Mouse (Mus musculus) heart, adult 18-20 months (tissue): ENCODE results near the gene Emg1. TPM values are rescaled to one million over a fixed set of nuclear protein-coding genes. Genes with fewer than 3 reads are reported as not detected.
A peak's percentile ranks its signal among the peaks of the same experiment; 100 is the strongest.
"Not testable (repeated sequence)": the region's sequence is repeated elsewhere in the genome, so short reads cannot be mapped to it uniquely, and the experiment has no call there.

Source experiments
- DNase-seq, 2 experiments: peaks; one replicate each; pipeline ENCODE4 v3.0.0; 2021 to 2022; ENCODE audit warnings: mixed read lengths in 1 of 2
- total RNA-seq, 2 experiments: library from RNA; stranded (reverse); gene quantifications; 2 replicates each; pipeline ENCODE4 v1.2.3; 2021

Emg1 gene
- total RNA-seq, 2 experiments from 2014 or later, result 78.1 to 80.8 TPM

DNA sequence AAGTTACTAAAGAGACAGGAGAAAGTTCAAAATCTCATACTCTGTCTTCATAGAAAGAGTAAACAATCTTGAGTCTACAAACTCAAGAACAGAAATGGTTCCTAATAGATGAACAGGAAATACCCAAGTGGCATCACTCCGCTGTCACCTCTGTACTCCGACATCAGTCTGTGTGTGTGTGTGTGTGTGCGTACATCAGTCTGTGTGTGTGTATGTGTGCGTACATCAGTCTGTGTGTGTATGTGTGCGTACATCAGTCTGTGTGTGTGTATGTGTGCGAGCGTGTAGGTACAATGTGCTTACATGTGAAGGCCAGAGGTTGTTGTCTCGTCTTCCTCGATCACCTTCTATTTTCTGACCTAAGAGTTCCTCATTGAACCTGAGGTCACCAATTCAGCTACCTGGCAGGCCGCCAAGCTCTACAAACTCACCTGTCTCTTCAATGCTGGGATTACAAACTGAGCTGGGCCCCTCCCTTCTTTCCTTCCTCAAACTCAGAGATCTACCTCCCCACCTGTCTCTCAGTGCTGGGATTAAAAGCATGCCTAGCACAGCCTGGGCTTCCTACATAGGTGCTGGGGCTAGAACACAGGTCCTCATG is 3.6 kb downstream of the Emg1 start:
- no peak for DNase-seq

DNA sequence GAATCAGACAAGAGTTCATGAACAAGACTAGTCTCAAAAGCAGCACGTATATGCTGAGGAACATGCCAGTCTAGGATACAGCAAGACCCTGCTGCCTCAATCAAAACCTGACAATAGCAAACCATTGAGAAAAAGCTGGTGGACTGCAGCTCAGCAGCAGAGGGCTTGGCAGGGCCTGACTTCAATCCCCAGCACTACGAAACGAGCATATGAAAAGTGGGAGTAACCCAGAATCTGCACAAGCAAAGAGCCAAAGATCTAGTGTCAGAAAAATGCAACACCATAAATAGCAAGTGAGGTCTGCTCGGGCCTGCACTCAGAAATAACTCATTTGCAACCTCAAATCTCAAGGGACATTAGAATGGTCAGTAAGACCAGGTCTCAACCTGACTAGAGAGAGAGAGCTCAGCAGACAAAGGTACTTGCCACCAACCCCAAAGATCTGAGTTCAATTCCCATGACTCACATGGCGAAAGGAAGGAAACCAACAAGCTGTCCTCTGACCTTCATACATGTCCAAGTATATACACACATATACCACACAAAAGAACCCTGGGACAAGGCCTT is 5.8 kb downstream of the Emg1 start:
- DNase-seq, result no peak

DNA sequence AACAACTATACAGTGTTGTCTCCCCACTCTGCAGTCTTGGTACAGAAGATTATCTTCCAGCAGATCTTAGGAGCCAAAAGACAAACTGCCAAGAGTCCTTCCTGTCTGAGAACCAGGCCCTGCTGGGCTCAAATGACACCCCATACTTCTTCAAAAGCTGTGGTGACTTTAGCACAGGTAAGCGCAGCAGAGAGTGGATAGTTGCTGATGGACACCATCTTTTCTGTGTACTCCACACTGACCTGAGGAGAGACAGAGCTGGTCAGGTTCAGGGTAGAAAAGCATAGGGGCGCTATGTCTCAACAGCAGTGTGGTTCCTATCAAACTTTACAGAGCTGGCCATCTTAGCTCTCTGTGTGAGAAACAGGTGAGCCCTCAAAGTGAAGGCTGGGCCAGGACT is 7.6 kb downstream of the Emg1 start:
- DNase-seq, result no peak

DNA sequence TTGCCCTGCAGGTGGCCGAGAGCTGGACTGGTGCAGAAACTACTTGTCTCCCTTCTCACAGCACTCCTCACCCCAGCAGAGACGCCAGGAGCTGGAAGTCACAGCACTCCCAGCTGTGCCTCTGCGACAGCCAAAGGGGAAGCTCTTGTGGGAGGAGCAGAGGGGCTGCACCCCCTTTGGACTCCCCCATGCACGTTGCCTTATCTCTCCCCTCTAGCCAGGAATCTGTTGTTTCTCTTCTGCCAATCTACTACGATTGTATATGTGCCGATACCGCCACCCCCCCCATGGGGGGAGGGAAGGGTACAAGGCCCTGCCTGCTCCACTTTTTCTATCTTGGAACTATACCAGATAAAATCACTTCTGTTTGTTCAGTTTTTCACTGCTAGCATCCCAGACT is 8.2 kb downstream of the Emg1 start:
- no peak for DNase-seq

DNA sequence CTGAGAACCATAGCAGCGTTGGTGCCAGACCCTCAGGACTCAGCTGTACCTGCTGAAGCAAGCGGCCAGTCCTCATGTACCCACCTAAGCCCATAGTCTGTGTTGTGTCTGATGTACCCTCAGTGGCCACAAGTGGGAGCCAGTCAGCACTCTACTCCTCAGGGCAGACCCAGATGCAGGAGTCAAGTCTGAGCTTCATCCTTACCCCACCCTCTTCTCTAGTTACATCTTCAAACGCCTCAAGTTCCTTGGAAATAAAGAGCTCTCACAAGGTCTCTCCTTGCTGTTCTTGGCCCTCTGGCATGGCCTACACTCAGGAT is 9.2 kb downstream of the Emg1 start:
- DNase-seq, result peak; percentile 64 to 82

DNA sequence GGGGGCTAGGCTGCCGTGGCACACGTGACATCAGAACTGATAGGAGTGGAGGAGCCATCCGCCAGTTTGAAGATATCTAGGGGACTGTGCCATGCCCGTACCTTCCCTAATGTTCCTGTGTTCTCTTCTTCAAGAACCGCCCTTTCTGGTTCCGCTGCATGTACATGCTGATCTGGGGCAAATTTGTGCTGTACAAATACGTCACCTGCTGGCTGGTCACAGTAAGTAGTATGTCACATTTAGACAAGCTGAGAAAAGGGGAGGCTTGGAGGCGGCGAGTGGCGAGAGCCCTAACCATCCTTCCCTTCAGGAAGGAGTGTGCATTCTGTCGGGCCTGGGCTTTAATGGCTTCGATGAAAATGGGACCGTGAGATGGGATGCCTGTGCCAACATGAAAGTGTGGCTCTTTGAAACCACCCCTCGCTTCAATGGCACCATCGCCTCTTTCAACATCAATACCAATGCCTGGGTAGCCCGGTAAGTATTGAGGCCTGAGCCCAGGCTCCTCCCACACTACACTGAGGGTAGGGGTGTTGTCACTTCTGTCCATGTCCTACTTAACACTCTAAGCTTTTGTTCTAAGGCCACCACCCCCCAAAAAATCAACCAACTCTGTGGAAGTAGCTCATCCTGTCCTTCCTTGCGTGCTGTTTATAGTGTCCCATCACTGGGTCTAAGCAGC is 9.7 kb downstream of the Emg1 start:
- DNase-seq, result no peak

DNA sequence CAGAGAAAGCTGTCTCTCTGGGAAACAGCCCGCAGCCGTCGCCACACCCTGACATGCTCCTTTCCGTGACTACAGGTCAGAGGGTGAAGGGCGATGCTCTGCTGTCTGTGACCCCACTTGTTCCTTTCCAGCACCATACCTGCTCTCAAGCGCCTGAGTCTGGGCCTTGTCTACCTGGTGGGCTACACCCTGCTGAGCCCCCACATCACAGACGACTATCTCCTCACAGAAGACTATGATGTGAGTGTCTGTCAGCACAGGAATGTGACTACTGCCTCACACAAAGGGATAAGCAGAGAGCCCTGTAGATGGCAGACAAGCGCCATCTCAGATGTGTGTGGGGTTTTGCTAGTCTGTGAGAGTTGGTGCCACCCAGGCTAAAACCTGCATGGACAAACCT is 10.6 kb downstream of the Emg1 start:
- no peak for DNase-seq

DNA sequence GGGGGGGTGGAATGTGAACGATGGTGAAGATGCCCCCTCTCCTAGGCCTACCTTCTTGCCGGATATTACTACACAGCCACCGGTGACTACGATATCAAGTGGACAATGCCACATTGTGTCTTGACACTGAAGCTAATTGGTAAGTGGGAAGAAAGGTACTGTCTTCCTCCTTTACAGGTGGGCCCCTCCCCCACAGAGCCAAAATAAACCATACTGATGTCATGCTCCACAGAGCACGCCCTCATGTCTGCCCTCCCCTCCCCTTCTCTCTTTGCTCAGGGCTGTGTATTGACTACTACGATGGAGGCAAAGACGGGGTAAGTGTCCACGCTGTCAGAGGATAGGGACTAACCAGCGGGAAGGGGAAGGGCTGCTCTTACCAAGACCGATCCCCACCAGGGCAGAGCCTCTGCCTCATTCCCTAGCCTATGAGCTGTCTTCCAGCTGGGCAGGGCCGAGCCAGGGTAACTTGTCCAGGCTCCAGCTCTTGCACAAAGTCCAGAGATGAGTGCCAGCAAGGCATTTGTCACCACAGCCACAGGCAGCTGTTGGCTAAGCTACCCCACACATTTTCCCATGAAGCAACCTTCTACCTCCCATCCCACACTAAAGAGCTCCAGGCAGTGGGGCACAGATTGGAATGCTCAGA is 11.9 kb downstream of the Emg1 start:
- DNase-seq, result peak; percentile 79 to 87

DNA sequence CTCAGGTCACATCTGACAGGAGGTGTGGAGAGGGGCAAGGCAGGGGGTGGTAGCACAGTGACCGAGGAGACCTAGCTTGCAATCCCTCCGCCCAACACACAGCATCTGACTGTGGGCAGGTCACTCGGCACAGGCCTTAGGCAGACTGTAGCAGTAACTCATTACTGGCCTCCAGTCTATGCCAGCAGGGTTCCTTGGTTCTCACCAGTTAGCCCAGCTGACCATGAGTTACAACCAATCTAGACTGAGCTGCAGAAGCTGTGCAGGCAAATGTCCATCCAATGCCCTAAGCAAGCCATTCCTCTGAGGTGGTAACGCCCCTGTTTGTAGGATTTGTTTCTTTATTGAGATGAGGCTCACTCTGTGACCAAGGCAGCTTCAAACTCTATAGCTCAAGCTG is 12.6 kb downstream of the Emg1 start:
- no peak for DNase-seq

DNA sequence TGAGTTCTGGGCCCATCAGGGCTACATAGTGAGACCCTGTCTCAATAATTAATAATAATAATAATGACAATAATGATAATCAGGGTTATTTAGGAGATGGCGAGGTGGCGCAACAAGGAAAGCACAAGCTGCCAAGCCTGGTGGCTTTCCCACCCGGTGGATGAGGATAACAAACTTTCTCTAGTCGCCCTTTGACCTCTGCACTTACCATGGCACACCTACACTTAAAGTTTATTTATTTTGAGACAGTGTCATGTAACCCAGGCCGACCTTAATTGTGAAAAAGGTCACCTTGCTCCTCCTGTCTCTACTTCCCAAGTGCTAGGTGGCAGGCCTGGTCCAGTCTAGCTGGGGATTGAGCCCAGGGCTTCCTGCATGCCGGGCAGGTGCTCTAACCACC is 13.2 kb downstream of the Emg1 start:
- no peak for DNase-seq

DNA sequence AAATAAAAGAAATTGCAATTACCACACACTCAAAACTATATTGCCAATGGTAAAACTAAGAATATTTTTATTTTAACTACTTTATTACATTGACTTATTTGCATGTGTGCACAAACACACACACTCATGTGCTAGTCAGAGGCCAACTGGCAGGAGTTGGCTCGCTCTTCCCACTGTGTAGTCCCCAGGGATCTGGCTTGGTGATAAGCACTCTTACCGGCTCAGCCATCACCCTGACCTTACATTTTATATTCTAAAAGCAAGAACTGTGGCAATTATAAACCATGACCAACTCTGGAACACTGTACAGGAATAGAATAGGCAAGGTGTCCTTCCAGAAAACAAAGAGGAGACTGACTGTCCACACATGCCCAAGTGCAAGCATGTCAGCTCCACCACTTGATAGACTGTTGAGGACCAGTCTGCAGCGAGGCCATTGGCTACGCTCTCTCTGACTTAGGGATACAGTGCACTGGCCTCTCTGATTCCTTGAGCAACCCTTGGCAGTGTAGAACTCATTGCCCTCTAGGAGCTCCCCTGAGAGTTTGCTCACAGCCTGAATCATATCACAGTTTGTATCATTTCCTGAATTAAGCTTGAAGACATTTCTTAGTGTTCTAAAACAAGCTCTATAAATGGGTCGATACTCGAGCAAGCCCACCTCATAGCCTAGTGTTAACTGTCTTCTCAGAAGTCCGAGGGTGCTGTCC is 15.4 kb downstream of the Emg1 start:
- DNase-seq, result peak in 1 of 2 experiments; percentile 31

DNA sequence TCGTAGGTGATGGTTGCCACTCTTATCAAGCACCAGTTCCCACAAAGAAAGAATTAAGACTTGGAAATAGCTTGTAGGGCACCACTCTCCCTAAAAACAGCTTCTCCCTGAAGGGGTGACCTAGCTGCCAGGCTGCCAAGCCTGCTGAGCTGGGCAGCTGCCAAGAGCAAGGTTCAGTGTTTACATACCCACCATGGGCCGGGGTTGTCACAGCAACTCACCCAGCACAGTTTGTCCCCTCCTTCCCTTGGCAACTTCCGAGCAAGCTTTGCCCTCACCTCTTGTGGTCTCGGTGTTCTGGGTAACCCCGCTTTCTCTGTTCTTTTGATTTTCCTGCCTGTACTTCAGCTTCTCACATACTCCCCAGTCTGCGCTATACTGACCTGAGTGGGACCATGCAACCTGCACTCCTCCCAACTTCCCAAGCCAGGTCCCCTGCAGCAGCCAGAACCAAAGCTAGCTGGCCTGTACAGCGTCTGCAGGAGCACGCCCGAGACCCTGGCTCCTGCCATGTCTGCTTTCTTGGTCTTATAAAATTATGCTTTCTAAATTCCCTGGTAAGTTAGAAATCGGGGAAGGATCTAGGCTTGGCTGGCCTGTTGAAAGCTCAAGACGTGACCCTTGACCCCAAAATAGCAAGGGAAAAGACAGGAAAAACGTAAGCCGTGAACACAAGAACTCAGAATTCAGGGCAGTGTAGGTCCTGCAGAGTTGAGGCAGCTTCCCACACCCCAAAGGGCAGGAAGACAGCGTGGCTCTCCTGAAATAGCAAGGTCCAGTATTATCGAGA is 17.6 kb downstream of the Emg1 start:
- peak; percentile 83 to 88 for DNase-seq

DNA sequence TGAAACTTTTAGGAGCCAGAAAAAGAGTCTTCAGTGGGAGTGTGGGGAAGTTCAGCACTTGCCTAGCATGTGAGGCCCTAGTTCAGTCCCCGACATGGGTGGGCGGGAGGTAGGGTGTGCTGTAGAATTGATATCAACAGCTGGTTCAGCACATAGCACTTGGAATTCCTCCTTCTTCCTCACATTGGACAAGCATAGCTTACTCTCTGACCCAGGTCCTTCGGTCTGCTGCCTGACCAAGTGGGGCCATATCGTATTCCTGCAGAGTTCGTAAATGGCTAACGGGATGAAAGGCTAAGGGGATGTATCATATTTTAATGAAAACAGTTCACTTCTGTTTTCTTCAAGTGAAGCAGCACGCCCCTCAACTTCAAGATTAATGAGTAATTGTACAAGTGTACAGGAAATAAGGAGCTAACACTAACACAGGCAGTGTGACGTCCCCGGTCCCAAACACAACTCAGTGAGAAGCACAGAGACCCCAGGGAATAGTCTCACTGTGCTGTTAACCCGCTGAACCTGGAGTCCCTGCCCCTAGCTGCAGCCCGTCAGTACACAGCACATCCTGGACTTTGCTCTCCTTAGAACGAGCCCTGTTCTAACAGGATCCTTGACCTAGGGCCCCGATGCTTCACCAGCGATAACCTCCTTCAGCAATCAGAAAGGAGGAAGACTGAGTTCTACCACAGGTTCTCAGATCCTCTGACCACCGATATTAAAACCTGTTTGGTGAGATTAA is 18.6 kb downstream of the Emg1 start:
- no peak for DNase-seq

DNA sequence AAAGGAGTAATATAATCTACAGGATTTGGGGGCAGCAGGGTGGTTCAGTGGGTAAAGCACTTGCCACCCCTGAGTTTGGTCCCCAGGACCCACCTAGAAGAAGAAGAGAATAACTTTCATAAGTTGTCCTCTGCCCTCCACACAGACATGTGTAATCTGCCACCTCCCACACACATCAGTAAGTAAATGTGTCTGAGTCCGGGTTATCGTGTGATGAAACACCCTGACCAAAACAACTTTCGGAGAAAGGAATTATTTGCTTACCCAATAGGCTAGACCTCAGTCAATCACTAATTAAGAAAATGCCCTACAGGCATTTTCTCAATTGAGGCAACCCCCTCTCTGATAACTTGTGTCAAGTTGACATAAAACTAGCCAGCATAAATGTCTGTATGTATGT is 21.5 kb downstream of the Emg1 start:
- DNase-seq, result no peak

DNA sequence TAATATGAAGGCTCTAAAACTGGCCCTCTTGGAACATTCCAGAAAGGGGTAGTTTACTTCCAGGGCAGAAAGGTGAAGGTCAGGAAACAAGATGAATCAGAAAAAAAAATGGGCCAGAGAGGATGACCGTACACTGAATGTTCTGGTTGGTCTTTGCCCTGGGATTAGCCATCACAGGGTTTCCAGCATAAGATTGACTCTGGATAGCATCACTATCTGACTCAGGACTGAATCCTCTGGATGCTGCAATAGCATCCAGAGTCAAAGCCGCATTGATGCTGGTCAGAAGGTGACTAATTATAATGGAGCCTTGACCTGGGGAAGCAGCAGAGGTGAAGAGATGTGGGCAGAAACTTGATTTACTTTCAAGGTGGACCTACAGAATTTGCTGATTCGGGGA is 23.0 kb downstream of the Emg1 start:
- DNase-seq, result no peak

DNA sequence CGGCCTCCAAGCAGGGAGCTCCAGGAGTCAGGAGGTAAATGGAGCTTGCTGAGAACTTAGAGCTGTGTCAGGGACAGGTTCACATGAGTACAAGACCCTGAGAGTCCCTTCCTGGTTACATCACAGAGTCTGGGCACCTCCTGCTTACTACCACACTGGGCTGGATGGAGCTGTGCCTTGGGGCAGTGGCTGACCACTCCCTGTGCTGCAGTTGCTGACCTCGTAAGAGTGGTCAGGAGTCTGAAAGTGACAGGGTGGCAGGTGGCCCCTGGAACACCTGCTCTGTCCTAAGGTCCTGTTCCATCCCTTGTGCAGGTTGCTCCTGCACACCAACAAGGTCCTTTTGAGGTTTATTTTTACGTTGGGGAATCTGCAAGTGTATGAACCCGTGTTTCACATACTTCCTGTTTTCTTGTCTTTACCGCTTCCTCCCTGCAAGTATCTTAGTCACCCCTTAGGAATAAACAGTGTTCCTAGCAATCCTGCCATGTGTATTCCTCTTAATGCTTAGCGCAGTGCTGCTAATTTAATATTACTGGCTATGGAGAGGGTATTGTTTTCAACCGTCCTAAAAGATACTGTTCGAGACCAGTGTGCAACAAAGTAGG is 23.7 kb downstream of the Emg1 start:
- DNase-seq, result no peak

DNA sequence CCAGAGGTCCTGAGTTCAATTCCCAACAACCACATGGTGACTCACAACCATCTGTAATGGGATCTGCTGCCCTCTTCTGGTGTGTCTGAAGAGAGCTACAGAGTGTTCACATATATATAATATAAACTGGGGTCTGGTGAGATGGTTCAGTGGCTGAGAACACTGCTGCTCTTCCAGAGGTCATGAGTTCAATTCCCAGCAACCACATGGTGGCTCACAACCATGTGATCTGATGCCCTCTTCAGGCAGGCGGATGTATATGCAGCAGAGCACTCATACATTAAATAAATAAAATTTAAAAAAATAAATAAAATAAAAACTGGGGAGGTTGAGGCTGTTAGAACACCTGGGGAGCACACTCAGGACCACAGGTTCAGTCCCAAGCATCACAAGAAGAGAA is 25.3 kb downstream of the Emg1 start:
- not testable (repeated sequence) for DNase-seq

DNA sequence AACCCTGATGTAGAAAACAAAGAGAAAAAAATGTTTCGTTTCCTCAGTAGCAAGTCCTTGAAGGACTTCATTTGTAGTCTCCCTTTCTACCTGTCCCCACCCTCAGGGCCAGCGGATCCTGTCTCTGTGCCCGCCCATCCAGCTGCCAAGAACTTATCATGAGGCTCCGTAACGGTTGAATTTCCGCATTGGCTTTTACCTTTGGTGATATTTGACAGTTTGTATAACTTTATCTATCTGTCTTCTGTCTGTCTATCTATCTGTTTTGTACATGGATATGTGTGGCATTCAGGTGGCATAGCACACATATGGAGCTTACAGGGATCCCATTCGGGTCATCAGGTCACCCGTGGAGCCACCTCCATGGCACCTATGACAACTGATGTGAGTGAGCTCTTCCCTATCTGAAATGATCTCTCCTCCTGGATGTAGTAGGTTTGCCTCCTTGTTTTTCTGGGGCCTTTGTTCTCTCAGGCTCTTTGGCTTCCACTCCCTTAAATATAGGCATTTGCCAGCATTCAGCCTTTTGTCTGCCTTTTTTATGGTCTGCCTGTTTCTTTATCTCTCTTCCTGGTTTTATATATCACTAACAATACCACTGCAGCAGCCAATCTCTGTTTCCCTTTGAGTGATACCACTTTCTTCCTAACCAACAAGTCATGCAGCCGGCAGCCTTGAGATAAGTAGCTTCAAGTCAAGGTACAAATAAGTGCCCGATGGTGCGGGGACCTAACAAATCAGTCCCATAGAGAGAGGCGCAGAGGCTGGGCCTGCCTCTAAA is 26.2 kb downstream of the Emg1 start:
- DNase-seq, result no peak

DNA sequence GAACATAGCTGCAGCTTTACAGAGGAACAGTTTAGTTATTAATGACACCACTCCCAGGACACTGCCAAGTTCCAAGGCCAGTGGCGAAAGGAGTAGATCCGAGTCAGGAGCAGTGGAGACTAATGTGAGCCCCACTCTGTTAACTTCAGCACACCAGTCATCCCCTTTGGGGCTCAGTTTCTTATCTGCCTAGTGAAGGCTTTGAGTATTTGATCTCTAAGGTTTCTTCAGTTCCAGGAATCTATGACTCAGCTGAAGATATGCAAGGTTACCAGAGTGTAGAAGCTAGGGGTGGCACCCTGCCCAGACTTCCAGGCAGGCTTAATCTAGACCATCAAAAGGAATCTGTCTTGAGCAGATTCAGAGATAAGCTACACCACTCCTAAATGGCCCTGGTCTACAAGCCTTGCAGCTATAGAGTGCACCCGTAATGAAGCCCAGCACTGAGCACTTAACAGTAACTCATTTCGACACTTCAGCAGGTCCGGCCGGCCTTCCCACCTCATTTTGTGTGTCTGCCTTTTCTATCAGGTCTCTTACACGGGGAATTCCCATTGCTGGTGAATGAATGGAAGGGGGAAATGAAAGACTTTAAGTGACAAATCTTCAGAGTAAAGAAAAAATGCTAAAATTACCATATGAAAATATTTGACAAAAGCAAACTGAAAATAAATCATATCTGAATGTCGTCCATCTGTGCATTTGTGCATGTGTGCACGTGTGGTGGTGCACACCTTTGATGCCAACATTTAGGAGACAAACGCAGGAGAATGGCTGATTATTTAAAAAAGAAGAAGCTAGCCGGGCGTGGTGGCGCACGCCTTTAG is 28.2 kb downstream of the Emg1 start:
- DNase-seq, result peak; percentile 27 to 37
